Mouse (Mus musculus): ENCODE results near the gene Rab12. TPM values are rescaled to one million over a fixed set of nuclear protein-coding genes. Genes with fewer than 3 reads are reported as not detected.

The Rab12 gene
- polyA plus RNA-seq, 1 experiment from 2014 or later: 49.7 TPM

DNA sequence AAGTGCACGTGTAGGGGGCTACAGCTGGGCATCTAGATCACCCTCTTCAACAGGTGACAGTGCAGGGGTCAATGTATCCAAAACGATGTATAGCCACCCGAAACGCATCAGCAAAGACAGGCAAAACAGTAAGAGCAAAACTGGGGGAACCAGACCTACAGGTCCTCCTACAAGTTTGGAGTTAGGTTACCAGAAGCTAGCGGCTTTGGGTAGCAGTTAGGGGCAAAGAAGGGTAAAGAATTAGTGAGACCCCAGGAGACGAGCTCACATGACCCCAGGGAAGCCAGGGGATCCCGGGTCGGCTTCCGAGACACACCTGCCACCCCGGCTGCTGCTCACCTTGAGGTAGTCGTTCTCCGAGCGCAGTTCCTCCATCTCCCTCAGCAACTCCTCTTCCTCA is 71.6 kb downstream of the Rab12 start:
- Histone ChIP-seq H3K9me3 (replicated peaks) (no peaks in the 10 kb centered on the region), H3K27me3 (peaks cover 39% of the 10 kb centered on the region), H3K4me1 (peaks cover 28% of the 10 kb centered on the region), H3K36me3 (no peaks in the 10 kb centered on the region), H3K9ac (peak overlapping the region; percentile 63; the same call in 1 of the 2 replicates), H3K27ac (replicated peaks) (no peak overlapping the region), H3K4me3 (replicated peaks) (peak overlapping the region; percentile 76), H3K4me2 (replicated peaks) (peak overlapping the region; percentile 98)
- 3% methylated on average over 13 of the region's 13 CpGs for WGBS
- no peak for ATAC-seq (ENCODE audit: insufficient number of reproducible peaks, low FRiP score, low TSS enrichment, low read depth)

DNA sequence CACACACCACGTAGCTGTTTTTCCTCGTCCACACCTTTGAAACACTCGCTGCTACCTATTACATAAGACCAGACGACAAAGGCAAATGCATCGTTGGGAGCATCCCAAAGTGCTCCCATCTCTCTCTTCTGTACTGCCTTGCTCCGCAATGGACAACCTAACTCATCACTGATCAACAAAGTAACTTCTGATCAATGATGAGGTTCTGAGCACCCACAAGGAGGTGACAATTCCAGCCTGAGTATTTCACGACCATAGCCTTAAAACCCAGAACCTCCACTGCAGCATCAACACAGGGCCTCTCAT is 72.6 kb downstream of the Rab12 start:
- no peak overlapping the region for H3K27ac ChIP-seq (replicated peaks)
- no peaks in the 10 kb centered on the region for H3K9me3 ChIP-seq (replicated peaks)
- no peak overlapping the region for H3K9ac ChIP-seq
- WGBS: 60% methylated on average over 7 of the region's 7 CpGs
- no peak for ATAC-seq (ENCODE audit: insufficient number of reproducible peaks, low FRiP score, low TSS enrichment, low read depth)
- 0 out of 2 replicates have a peak overlapping the region, but pooled peaks have one; percentile 76 for H3K4me3 ChIP-seq (replicated peaks)
- H3K36me3 ChIP-seq: no peaks in the 10 kb centered on the region
- peaks cover 28% of the 10 kb centered on the region for H3K4me1 ChIP-seq
- H3K27me3 ChIP-seq: peaks cover 39% of the 10 kb centered on the region
- peak overlapping the region; percentile 98 for H3K4me2 ChIP-seq (replicated peaks)

DNA sequence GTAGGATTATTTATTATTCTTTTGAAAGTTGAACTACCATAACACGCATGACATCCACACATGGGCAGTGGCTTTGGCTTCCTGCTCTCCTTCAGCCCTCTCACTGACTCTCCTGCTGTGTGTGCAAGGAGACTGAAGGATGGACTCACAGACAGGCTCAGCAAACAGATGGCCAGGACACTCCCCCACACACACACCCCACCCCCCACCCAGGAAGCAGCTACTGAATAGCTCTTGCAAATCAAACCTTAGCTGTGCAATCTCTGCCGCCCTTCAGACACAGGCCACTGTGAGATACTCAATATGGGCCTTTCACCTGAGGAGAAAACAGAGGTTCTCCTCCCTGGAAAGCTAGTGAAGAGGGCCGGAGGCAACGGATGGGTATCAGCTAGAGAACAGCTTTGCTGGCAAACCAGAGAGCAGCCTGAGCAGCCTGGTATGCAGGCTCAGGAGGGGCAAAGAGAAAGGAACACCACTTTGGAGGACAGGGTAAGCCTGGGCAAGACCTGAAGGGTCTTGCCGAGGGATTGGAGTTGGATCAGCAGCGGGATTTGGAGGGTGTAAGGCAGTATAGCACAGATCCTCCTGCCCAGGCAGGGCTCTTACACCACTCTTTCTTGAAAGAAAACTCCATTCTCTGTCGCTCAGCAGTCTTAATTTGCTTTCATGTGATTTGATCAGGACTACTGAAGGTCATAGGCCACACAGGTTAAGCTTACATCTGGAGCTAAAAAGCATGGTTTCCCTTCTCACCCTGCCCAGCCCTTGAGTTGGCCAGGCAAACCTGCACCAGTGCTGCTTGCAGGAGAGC is 73.1 kb downstream of the Rab12 start:
- H3K9ac ChIP-seq: no peak overlapping the region
- 51% methylated on average over 7 of the region's 7 CpGs for WGBS
- 0 out of 2 replicates have a peak overlapping the region, but pooled peaks have one; percentile 76 for H3K4me3 ChIP-seq (replicated peaks)

More for the DNA sequence above, 73.1 kb downstream of the Rab12 start:
- peaks cover 35% of the 10 kb centered on the region for H3K27me3 ChIP-seq
- H3K9me3 ChIP-seq (replicated peaks): no peaks in the 10 kb centered on the region
- no peaks in the 10 kb centered on the region for H3K36me3 ChIP-seq
- H3K27ac ChIP-seq (replicated peaks): no peak overlapping the region
- H3K4me1 ChIP-seq: peaks cover 28% of the 10 kb centered on the region
- H3K4me2 ChIP-seq (replicated peaks): peak overlapping the region; percentile 15
- no peak for ATAC-seq (ENCODE audit: insufficient number of reproducible peaks, low FRiP score, low TSS enrichment, low read depth)

Other genes starting within 250 kb of the Rab12 start
- 5.3 and 5.8 TPM in 2 replicates for gene Mtcl1, start 70.0 kb downstream of the Rab12 start, polyA plus RNA-seq (2015; fragmentation: Nextera tagmentation; extraction: Ambion mirVana)
- 0.25 TPM in 1 of 2 replicates, not detected in the other for gene Themis3, start 74.9 kb upstream of the Rab12 start, polyA plus RNA-seq (2015; fragmentation: Nextera tagmentation; extraction: Ambion mirVana)